Mouse (Mus musculus) bone marrow, adult 2 months (tissue): ENCODE data around the gene Gm8011. TPM values are rescaled to one million over a fixed set of nuclear protein-coding genes. Genes with fewer than 3 reads are reported as not detected.
"Not testable (repeated sequence)": the region's sequence is repeated elsewhere in the genome, so short reads cannot be mapped to it uniquely, and the experiment has no call there.

ENCODE experiments used
- H3K27ac ChIP-seq: fragments of 200-500 bp; 2 replicates; pipeline ENCODE4 v1.5.1; 2012; ENCODE audit warnings: low read depth, mild to moderate bottlenecking, control low read depth, inconsistent platforms, low read length; ENCODE audit not compliant: control insufficient read depth, poor library complexity, insufficient read depth
- H3K4me1 ChIP-seq: fragments of 200-500 bp; 2 replicates; pipeline ENCODE4 v1.6.1; 2011; ENCODE audit warnings: low read length; ENCODE audit not compliant: control insufficient read depth, insufficient read depth
- H3K4me3 ChIP-seq: fragments of 200-500 bp; replicated peaks from 2 replicates; pipeline ENCODE3; 2011; ENCODE audit warnings: mild to moderate bottlenecking, low read depth, low read length, control low read depth; ENCODE audit not compliant: control insufficient read depth
- WGBS: fragments of 180-500 bp; shearing (Covaris S2); methylation state at CpG from one replicate; pipeline ENCODE4 v1.1.7; 2018; 5-methylcytosine and 5-hydroxymethylcytosine counted together
- polyA plus RNA-seq: library from polyadenylated mRNA; stranded (reverse); fragments of >200 nt; gene quantifications from 2 replicates; pipeline ENCODE4 v1.2.4, GENCODE M21; 2011; ENCODE audit warnings: low replicate concordance; ENCODE audit not compliant: missing spikeins, insufficient read depth, insufficient read length

Gm8011 gene
- polyA plus RNA-seq = not detected in 2 replicates

GRCm38 (mm10) chr14:42463581-42463980, at the start of gene Gm8011:
Gm8011 (plus strand) TSS chr14:42463881.
- not testable (repeated sequence) for H3K4me1 ChIP-seq, H3K27ac ChIP-seq, H3K4me3 ChIP-seq
- WGBS = 43% methylated on average over 2 of the region's 2 CpGs

- H3K4me1 ChIP-seq, H3K4me3 ChIP-seq, H3K27ac ChIP-seq: not testable (repeated sequence)
- 100% methylated on average over 2 of the region's 4 CpGs for WGBS
These were observed 24.1 kb upstream of the Gm8011 start, which contains the start of gene Gm8005 for GRCm38 (mm10) chr14:42439573-42439972. Gm8005 (minus strand) TSS chr14:42439673.

- WGBS = 84% methylated on average over 2 of the region's 3 CpGs
- H3K4me1 ChIP-seq, H3K27ac ChIP-seq, H3K4me3 ChIP-seq: not testable (repeated sequence)
These were observed 38.6 kb downstream of the Gm8011 start, which contains the start of gene Gm8020 for GRCm38 (mm10) chr14:42502249-42502648. Gm8020 (minus strand) TSS chr14:42502349.

Other genes with a start within 250 kb of the Gm8011 start
- gene Gm17026, start 203.8 kb upstream of the Gm8011 start, polyA plus RNA-seq = not detected in 2 replicates
- gene Gm9611, start 166.5 kb upstream of the Gm8011 start, polyA plus RNA-seq = not detected in 2 replicates
- gene Gm7995, start 153.7 kb upstream of the Gm8011 start, polyA plus RNA-seq = not detected in 2 replicates
- not detected in 2 replicates for gene Gm8005, start 24.2 kb upstream of the Gm8011 start, polyA plus RNA-seq
- not detected in 2 replicates for gene Gm8020, start 38.5 kb downstream of the Gm8011 start, polyA plus RNA-seq
- not detected in 2 replicates for gene Gm8024, start 60.4 kb downstream of the Gm8011 start, polyA plus RNA-seq
- gene Gm17124, start 136.0 kb downstream of the Gm8011 start, polyA plus RNA-seq = not detected in 2 replicates
- not detected in 2 replicates for gene Gm3633, start 178.0 kb downstream of the Gm8011 start, polyA plus RNA-seq
- gene Gm10378, start 192.1 kb downstream of the Gm8011 start, polyA plus RNA-seq = not detected in 2 replicates